Mouse (Mus musculus) liver, adult 2 months (tissue): ENCODE results near the gene Tnik.

ENCODE experiments used
- CTCF ChIP-seq: fragments of 200-500 bp; IDR thresholded peaks from 2 replicates; pipeline ENCODE4 v1.5.1; 2011; ENCODE audit warnings: low read depth, low read length, control low read depth
- POLR2A ChIP-seq: fragments of 200-500 bp; IDR thresholded peaks from 2 replicates; pipeline ENCODE4 v1.6.1; 2011; ENCODE audit warnings: low read length, control low read depth; ENCODE audit not compliant: insufficient read depth; ENCODE audit errors: extremely low read depth

GRCm38 (mm10) chr3:28653043-28653442 lies 390.0 kb downstream of the Tnik start:
- TF ChIP-seq POLR2A (no peak), CTCF (no peak)
